Mouse (Mus musculus): ENCODE results near the gene Notch2. TPM values are rescaled to one million over a fixed set of nuclear protein-coding genes. Genes with fewer than 3 reads are reported as not detected.
"Not testable (repeated sequence)": the region's sequence is repeated elsewhere in the genome, so short reads cannot be mapped to it uniquely, and the experiment has no call there.

Notch2 gene
- polyA plus RNA-seq, 1 experiment from 2014 or later = 43.5 TPM

GRCm38 (mm10) chr3:98045465-98046148 lies 32.3 kb downstream of the Notch2 start:
- H3K27ac ChIP-seq = peak overlapping the region; percentile 63; the same call in 1 of the 2 replicates
- H3K27me3 ChIP-seq = no peaks in the 10 kb centered on the region
- peaks cover 7% of the 10 kb centered on the region for H3K36me3 ChIP-seq
- H3K9ac ChIP-seq = no peak overlapping the region
- H3K4me2 ChIP-seq (replicated peaks) = no peak overlapping the region
- H3K4me1 ChIP-seq = peaks cover 82% of the 10 kb centered on the region
- no peak for ATAC-seq (ENCODE audit: low FRiP score, low read depth)
- H3K4me3 ChIP-seq = no peak overlapping the region
- no peaks in the 10 kb centered on the region for H3K9me3 ChIP-seq
- 47% methylated on average over 8 of the region's 8 CpGs for WGBS

- ATAC-seq (ENCODE audit: low FRiP score, low read depth) = no peak; the same call in 1 of the 2 replicates
- peaks cover 82% of the 10 kb centered on the region for H3K4me1 ChIP-seq
Observed at GRCm38 (mm10) chr3:98046305-98046704, 33.0 kb downstream of the Notch2 start.

GRCm38 (mm10) chr3:98049671-98050070 lies 36.3 kb downstream of the Notch2 start:
- peaks cover 7% of the 10 kb centered on the region for H3K36me3 ChIP-seq
- no peak overlapping the region for H3K27ac ChIP-seq
- no peaks in the 10 kb centered on the region for H3K9me3 ChIP-seq
- H3K4me1 ChIP-seq = peaks cover 82% of the 10 kb centered on the region
- H3K4me2 ChIP-seq (replicated peaks) = no peak overlapping the region
- no peak overlapping the region for H3K4me3 ChIP-seq
- H3K27me3 ChIP-seq = no peaks in the 10 kb centered on the region
- no peak for ATAC-seq (ENCODE audit: low FRiP score, low read depth)
- WGBS = 89% methylated on average over 1 of the region's 1 CpGs
- no peak overlapping the region for H3K9ac ChIP-seq

More at GRCm38 (mm10) chr3:98046305-98046704, 33.0 kb downstream of the Notch2 start:
- Histone ChIP-seq H3K27me3 (no peaks in the 10 kb centered on the region), H3K9me3 (no peaks in the 10 kb centered on the region), H3K4me2 (replicated peaks) (no peak overlapping the region), H3K36me3 (peaks cover 7% of the 10 kb centered on the region), H3K9ac (no peak overlapping the region), H3K4me3 (no peak overlapping the region), H3K27ac (0 out of 2 replicates have a peak overlapping the region, but pooled peaks have one; percentile 33)
- WGBS = 60% methylated on average over 8 of the region's 8 CpGs

- H3K27me3 ChIP-seq; H3K27ac ChIP-seq; ATAC-seq (ENCODE audit: low FRiP score, low read depth); H3K9ac ChIP-seq; H3K36me3 ChIP-seq; H3K9me3 ChIP-seq; H3K4me2 ChIP-seq (replicated peaks); H3K4me3 ChIP-seq: not testable (repeated sequence)
- 89% methylated on average over 7 of the region's 7 CpGs for WGBS
- peaks cover 82% of the 10 kb centered on the region for H3K4me1 ChIP-seq
Observed at GRCm38 (mm10) chr3:98050086-98050485, 36.8 kb downstream of the Notch2 start.

GRCm38 (mm10) chr3:98050492-98051406 lies 37.4 kb downstream of the Notch2 start:
- 73% methylated on average over 14 of the region's 14 CpGs for WGBS
- Histone ChIP-seq H3K4me3 (no peak overlapping the region), H3K9ac (no peak overlapping the region), H3K9me3 (no peaks in the 10 kb centered on the region), H3K4me1 (peaks cover 82% of the 10 kb centered on the region), H3K36me3 (peaks cover 7% of the 10 kb centered on the region), H3K27me3 (no peaks in the 10 kb centered on the region), H3K4me2 (replicated peaks) (no peak overlapping the region), H3K27ac (no peak overlapping the region; the same call in 1 of the 2 replicates)
- no peak for ATAC-seq (ENCODE audit: low FRiP score, low read depth)

GRCm38 (mm10) chr3:98051407-98051968 lies 38.2 kb downstream of the Notch2 start:
- Histone ChIP-seq H3K9ac (no peak overlapping the region), H3K36me3 (peaks cover 7% of the 10 kb centered on the region), H3K4me3 (no peak overlapping the region), H3K27ac (peak overlapping the region; percentile 48; the same call in 1 of the 2 replicates), H3K27me3 (no peaks in the 10 kb centered on the region), H3K4me2 (replicated peaks) (no peak overlapping the region), H3K9me3 (no peaks in the 10 kb centered on the region), H3K4me1 (peaks cover 82% of the 10 kb centered on the region)
- ATAC-seq (ENCODE audit: low FRiP score, low read depth) = no peak
- 45% methylated on average over 16 of the region's 16 CpGs for WGBS

GRCm38 (mm10) chr3:98052507-98053430 lies 39.4 kb downstream of the Notch2 start:
- WGBS = 87% methylated on average over 16 of the region's 16 CpGs
- Histone ChIP-seq H3K9ac (no peak overlapping the region), H3K27ac (0 out of 2 replicates have a peak overlapping the region, but pooled peaks have one; percentile 1), H3K4me2 (replicated peaks) (no peak overlapping the region), H3K36me3 (peaks cover 7% of the 10 kb centered on the region), H3K4me1 (peaks cover 85% of the 10 kb centered on the region), H3K9me3 (no peaks in the 10 kb centered on the region), H3K27me3 (no peaks in the 10 kb centered on the region), H3K4me3 (no peak overlapping the region)
- no peak for ATAC-seq (ENCODE audit: low FRiP score, low read depth)

- H3K27ac ChIP-seq = no peak overlapping the region
- peaks cover 91% of the 10 kb centered on the region for H3K4me1 ChIP-seq
- no peaks in the 10 kb centered on the region for H3K27me3 ChIP-seq
- no peak overlapping the region for H3K4me3 ChIP-seq
- peaks cover 7% of the 10 kb centered on the region for H3K36me3 ChIP-seq
- H3K4me2 ChIP-seq (replicated peaks) = no peak overlapping the region
- ATAC-seq (ENCODE audit: low FRiP score, low read depth) = no peak
- no peaks in the 10 kb centered on the region for H3K9me3 ChIP-seq
- WGBS = 70% methylated on average over 1 of the region's 1 CpGs
- no peak overlapping the region for H3K9ac ChIP-seq
Observed at GRCm38 (mm10) chr3:98053817-98054216, 40.5 kb downstream of the Notch2 start.

- no peaks in the 10 kb centered on the region for H3K9me3 ChIP-seq
- H3K27ac ChIP-seq = 0 out of 2 replicates have a peak overlapping the region, but pooled peaks have one; percentile 10
- H3K4me3 ChIP-seq = no peak overlapping the region
- no peak overlapping the region for H3K9ac ChIP-seq
- H3K36me3 ChIP-seq = peaks cover 4% of the 10 kb centered on the region
- no peak overlapping the region for H3K4me2 ChIP-seq (replicated peaks)
- 81% methylated on average over 8 of the region's 8 CpGs for WGBS
- no peaks in the 10 kb centered on the region for H3K27me3 ChIP-seq
- ATAC-seq (ENCODE audit: low FRiP score, low read depth) = no peak
- peaks cover 92% of the 10 kb centered on the region for H3K4me1 ChIP-seq
Observed at GRCm38 (mm10) chr3:98054334-98055007, 41.1 kb downstream of the Notch2 start.

GRCm38 (mm10) chr3:98055008-98055345 lies 41.6 kb downstream of the Notch2 start:
- Histone ChIP-seq H3K27me3 (no peaks in the 10 kb centered on the region), H3K9ac (no peak overlapping the region), H3K36me3 (no peaks in the 10 kb centered on the region), H3K4me1 (peaks cover 92% of the 10 kb centered on the region), H3K4me2 (replicated peaks) (no peak overlapping the region), H3K9me3 (no peaks in the 10 kb centered on the region), H3K27ac (0 out of 2 replicates have a peak overlapping the region, but pooled peaks have one; percentile 10), H3K4me3 (no peak overlapping the region)
- 80% methylated on average over 6 of the region's 6 CpGs for WGBS
- ATAC-seq (ENCODE audit: low FRiP score, low read depth) = no peak

Data from limb, embryonic 13.5 days (tissue).